Mouse (Mus musculus): ENCODE results near the gene H2-D1. TPM values are rescaled to one million over a fixed set of nuclear protein-coding genes. Genes with fewer than 3 reads are reported as not detected.
"Not testable (repeated sequence)": the region's sequence is repeated elsewhere in the genome, so short reads cannot be mapped to it uniquely, and the experiment has no call there.

Gene H2-D1
- total RNA-seq, 2 experiments from 2014 or later: 20.3 to 25.3 TPM

DNA sequence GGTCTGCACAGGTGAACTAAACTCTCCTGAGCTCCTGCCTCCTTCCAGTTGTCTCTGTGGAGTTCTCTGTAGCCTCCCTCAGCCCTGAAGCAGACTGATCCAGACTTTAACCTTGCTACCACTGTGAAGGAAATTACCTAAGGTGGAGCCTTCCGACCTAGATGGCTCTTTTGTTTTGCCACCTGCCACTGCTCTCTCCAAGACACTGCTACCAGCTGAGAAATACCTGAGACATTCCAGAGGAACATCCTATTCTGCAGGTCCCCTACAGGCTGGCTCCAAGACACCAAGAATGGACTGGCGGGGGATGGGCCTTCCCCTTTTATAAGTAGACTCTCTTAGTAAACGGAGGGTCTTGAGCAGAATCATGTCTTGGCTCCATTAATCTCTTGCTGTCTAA lies 17.7 kb downstream of the H2-D1 start:
- intact Hi-C loops (cut with DNase I): no loop called here

DNA sequence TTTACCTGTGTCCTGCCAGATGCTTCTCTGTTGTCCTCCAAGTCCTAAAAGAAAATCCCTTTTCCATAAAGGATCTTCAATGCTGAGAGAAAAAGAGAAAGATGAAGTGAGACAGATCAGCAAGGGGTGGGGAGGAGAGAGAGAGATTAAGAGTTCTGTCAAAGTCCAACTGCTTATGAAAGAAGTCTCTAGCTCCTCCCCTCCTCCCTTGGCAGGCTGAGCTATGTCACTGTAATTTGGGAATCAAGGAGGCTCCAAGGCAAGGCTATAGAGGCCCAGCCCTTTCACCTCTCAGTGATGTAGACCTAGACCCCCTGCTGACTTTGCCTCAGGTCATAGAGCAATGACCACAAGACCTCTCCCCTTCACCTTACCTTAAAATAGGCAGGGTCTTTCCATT lies 22.9 kb downstream of the H2-D1 start:
- no peak for DNase-seq (ENCODE audit: extremely low spot score in 1 of 2, low spot score in 2 of 2)
- intact Hi-C loops (cut with DNase I): no loop called here
- no peak overlapping the region for H3K4me3 ChIP-seq
- TF ChIP-seq CTCF (IDR thresholded peaks at IDR 0.05): no peak
- no peak overlapping the region for H3K27ac ChIP-seq

More for the DNA sequence above, 17.7 kb downstream of the H2-D1 start:
- DNase-seq (ENCODE audit: extremely low spot score in 1 of 2, low spot score in 2 of 2): no peak
- no peak for TF ChIP-seq CTCF (IDR thresholded peaks at IDR 0.05)
- Histone ChIP-seq H3K4me3 (no peak overlapping the region), H3K27ac (no peak overlapping the region)

DNA sequence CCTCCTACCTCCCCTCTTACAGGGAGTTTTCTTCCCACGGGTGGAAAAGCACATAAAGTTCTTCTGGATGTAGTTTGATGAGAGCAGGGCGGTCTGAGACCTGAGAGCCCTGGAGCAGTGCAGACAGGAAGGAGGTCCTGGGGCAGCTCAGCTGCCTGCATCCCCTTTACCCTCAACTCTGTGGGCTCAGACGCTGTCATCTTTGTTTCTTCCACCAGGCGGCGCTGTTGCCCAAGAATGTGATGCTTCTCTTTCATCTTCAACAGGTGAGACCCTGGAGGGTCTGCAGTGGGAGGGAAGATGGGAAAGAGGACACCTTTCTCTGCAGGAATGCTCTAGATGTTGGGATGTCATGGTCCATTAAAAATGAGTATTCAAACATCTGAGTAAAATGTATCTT lies 33.3 kb downstream of the H2-D1 start:
- H3K4me3 ChIP-seq; H3K27ac ChIP-seq; intact Hi-C loops (cut with DNase I): not testable (repeated sequence)
- peak; percentile 67 for TF ChIP-seq CTCF (IDR thresholded peaks at IDR 0.05)
- DNase-seq (ENCODE audit: extremely low spot score in 1 of 2, low spot score in 2 of 2): peak; percentile 26 to 56

DNA sequence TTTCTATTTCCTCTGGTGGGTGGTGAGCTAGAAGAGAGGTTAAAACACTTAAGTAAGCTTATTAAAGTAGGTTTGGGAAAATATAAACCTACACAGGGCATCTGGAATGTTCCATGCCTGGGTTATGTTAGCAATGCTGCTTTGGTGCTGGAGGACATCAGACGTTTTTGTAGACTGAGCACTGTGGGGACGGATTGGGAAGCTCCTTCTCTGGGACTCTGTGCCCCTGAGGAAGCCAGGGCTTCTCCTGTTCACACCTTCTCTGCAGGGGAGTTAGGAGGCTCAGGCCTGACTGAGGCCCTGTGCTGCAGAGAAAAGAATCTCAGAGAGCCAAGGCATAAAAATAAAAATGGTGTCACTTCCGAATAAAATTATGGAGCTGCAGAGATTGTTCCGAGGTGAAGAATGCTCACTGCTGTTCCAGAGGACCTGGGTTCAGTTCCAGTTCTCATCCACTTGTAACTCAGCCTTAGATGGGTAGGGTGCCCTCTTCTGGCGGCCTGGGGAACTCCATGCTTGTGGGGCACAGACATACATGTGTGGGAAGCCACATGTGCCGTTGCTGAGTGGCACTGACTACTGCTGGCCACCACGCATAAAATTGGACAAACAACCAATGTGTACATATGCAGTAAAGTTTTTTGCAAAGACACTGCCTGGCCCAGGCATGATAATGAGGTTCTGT lies 37.9 kb downstream of the H2-D1 start:
- H3K4me3 ChIP-seq; H3K27ac ChIP-seq; DNase-seq (ENCODE audit: extremely low spot score in 1 of 2, low spot score in 2 of 2): not testable (repeated sequence)
- intact Hi-C loops (cut with DNase I): loop anchor here (5.0 kb wide), 1 partner anchor 43 kb away; no protein-coding TSS in a partner anchor

DNA sequence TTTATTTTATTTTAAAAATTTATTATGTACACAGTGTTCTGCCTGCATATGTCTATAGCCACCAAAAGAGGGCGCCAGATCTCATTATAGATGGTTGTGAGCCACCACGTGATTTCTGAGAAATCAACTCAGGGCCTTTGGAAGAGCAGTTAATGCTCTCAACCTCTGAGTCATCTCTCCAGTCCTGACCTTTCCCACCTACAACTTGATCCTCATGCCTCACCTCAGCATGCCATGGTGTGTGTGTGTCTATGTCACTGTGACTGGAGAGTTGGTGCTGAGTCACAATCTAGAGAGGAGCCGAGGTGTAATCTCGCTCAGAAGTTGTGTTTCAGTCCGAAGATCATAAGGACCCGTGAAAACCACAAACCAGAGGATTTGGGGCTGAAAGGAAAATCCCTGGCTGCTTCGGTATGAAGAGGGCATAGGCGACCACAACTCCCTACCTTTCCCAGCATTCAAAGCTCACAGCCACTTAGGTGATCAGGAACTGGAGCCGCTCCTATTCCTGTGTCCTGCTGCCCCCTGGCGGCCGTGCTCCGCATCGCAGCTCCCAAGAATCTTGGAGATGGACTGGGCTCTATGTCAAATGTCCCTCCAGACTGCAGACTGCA lies 39.2 kb downstream of the H2-D1 start:
- Histone ChIP-seq H3K4me3 (no peak overlapping the region), H3K27ac (no peak overlapping the region)
- intact Hi-C loops (cut with DNase I): loop anchor here (5.0 kb wide), 1 partner anchor 44 kb away; no protein-coding TSS in a partner anchor
- peak; percentile 77 for TF ChIP-seq CTCF (IDR thresholded peaks at IDR 0.05)
- peak; percentile 84 to 93 for DNase-seq (ENCODE audit: extremely low spot score in 1 of 2, low spot score in 2 of 2)

DNA sequence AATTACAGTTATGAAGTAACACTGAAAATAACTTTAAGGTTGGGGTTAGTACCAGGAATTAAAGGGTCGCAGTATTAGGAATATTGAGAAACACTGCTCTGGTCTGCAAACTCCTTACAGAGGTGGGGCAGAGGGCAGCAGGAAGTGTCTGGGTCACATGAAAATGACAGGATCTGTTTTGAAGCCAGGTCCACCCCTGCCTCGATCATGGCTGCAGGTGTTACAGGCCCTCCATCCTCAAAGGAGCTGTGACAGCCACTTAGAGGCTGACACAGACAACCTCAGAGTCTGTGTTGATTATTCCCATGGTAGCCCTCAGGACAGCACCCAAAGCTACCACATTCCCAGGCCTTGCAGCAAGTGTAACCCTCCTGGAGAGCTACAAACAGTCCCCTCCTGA lies 40.7 kb downstream of the H2-D1 start:
- Histone ChIP-seq H3K27ac (no peak overlapping the region), H3K4me3 (no peak overlapping the region)
- intact Hi-C loops (cut with DNase I): loop anchor here (5.0 kb wide), 1 partner anchor 46 kb away; no protein-coding TSS in a partner anchor
- DNase-seq (ENCODE audit: extremely low spot score in 1 of 2, low spot score in 2 of 2): no peak
- TF ChIP-seq CTCF (IDR thresholded peaks at IDR 0.05): no peak

DNA sequence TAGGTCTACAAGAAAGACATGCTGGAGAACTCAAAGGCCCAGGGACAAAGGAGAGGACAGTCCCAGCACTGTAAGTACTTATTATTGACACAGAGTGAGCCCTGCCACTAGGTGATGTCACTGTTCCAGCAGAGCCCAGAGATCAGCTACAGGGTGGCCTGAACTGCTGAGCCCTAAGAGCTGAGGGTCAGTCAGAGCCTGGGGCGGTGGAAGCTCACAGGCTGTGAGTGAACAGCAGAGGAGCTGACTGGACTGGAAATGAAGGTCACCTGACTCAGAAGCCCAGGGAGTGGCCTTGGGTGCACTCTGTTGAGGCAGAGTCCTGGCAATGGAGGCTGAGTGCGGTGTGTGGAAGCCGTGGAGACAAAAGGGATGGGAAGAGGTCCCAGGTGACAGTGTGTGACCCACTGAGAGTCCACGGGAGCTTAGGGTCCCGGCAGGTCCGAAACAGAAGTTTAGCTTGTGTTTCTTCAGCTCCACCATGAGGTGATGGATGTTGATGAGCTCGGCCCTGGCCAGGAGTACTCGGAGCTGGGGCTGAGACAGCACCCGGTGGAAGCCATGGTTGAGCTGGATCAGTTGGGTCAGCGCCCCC lies 41.3 kb downstream of the H2-D1 start:
- no peak overlapping the region for H3K4me3 ChIP-seq
- intact Hi-C loops (cut with DNase I): loop anchor here (5.0 kb wide), 1 partner anchor 47 kb away; no protein-coding TSS in a partner anchor
- no peak for TF ChIP-seq CTCF (IDR thresholded peaks at IDR 0.05)
- H3K27ac ChIP-seq: no peak overlapping the region
- DNase-seq (ENCODE audit: extremely low spot score in 1 of 2, low spot score in 2 of 2): no peak

DNA sequence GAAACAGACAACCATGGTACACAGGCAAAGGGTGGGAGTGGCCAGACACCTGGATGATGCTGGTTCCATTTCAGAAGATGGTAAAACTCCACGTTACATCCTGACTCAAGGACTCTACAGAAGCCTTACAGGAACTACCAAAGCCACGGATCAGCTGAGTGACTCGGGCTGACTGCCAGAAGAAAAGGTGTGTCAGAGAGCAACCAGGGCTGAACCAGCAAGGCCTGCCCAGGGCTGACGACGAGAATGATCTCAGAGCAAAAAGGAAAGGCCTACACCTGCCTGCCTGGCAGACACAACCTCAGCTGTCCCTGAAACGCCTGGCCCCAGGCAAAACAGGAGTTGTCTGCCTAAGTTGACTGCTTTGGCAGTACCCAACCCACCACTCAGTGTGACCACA lies 41.9 kb downstream of the H2-D1 start:
- no peak for DNase-seq (ENCODE audit: extremely low spot score in 1 of 2, low spot score in 2 of 2)
- intact Hi-C loops (cut with DNase I): loop anchor here (5.0 kb wide), 1 partner anchor 47 kb away; no protein-coding TSS in a partner anchor
- Histone ChIP-seq H3K27ac (no peak overlapping the region), H3K4me3 (no peak overlapping the region)
- no peak for TF ChIP-seq CTCF (IDR thresholded peaks at IDR 0.05)

DNA sequence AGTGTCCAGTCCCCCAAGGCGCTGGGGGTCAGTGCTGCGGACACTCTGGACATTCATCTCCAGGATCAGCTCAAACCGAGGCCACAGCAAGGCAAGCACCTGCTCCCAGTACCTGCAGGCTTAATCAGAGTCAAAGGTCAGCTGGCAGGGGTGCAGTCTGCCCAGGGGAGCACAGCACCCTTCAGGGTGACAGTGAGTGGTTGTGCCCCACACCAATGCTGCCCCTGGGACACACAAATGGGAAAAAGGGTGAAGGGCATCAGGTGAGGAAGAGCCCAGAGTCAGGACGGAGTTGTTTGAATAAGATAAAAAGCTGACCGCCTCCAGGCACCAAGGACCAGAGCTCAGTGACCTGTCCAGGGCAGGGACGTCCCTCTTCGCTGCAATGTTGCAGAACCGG lies 42.4 kb downstream of the H2-D1 start:
- H3K4me3 ChIP-seq; DNase-seq (ENCODE audit: extremely low spot score in 1 of 2, low spot score in 2 of 2); H3K27ac ChIP-seq: not testable (repeated sequence)
- intact Hi-C loops (cut with DNase I): loop anchor here (5.0 kb wide), 1 partner anchor 48 kb away; no protein-coding TSS in a partner anchor

Small RNA genes within 50 kb of the gene (microRNA-seq; reads per million reads assigned to microRNA genes)
- gene Mir6975 (0.96 to 1.5 reads per million in 2 experiments), gene Mir8094 (0 reads per million in 2 experiments)

Other genes starting within 250 kb of the H2-D1 start
- under 1 TPM; 0.40 to 0.43 TPM for gene Vwa7, start 246.2 kb upstream of the H2-D1 start, total RNA-seq (2021)
- under 1 TPM in 1 of 2 experiments, not detected in 1; 0.59 TPM for gene Sapcd1, start 234.7 kb upstream of the H2-D1 start, total RNA-seq (2021)
- under 1 TPM; 0.27 to 0.56 TPM for gene Msh5, start 216.0 kb upstream of the H2-D1 start, total RNA-seq (2021)
- 1 to 10 TPM; 7.4 to 8.3 TPM for gene Clic1, start 212.8 kb upstream of the H2-D1 start, total RNA-seq (2021)
- gene Ddah2, start 203.7 kb upstream of the H2-D1 start, total RNA-seq (2021): 10 to 100 TPM; 10.1 to 11.0 TPM
- gene Ly6g6c, start 197.3 kb upstream of the H2-D1 start, total RNA-seq (2021): not detected
- not detected for gene Mpig6b, start 196.5 kb upstream of the H2-D1 start, total RNA-seq (2021)
- 1 to 10 TPM; 2.1 to 3.6 TPM for gene Ly6g6e, start 185.8 kb upstream of the H2-D1 start, total RNA-seq (2021)
- gene Ly6g6d, start 184.7 kb upstream of the H2-D1 start, total RNA-seq (2021): 1 to 10 TPM in 1 of 2 experiments, under 1 TPM in 1; 0.70 to 1.1 TPM
- gene Ly6g6f, start 177.1 kb upstream of the H2-D1 start, total RNA-seq (2021): under 1 TPM in 1 of 2 experiments, not detected in 1; 0.29 TPM
- 100 to 1,000 TPM; 109 to 117 TPM for gene Abhd16a, start 173.5 kb upstream of the H2-D1 start, total RNA-seq (2021)
- not detected for gene Ly6g5c, start 154.5 kb upstream of the H2-D1 start, total RNA-seq (2021)
- under 1 TPM; 0.79 TPM for gene Ly6g5b, start 147.3 kb upstream of the H2-D1 start, total RNA-seq (2021)
- 10 to 100 TPM; 14.8 to 15.0 TPM for gene Gpank1, start 141.3 kb upstream of the H2-D1 start, total RNA-seq (2021)
- 100 to 1,000 TPM; 177 to 187 TPM for gene Csnk2b, start 140.7 kb upstream of the H2-D1 start, total RNA-seq (2021)
- 10 to 100 TPM; 27.0 to 28.5 TPM for gene D17H6S53E, start 136.4 kb upstream of the H2-D1 start, total RNA-seq (2021)
- not detected for gene Apom, start 130.7 kb upstream of the H2-D1 start, total RNA-seq (2021)
- gene Bag6, start 127.6 kb upstream of the H2-D1 start, total RNA-seq (2021): 100 to 1,000 TPM; 304 to 307 TPM
- gene Prrc2a, start 97.8 kb upstream of the H2-D1 start, total RNA-seq (2021): 100 to 1,000 TPM; 285 to 321 TPM
- 10 to 100 TPM in 1 of 2 experiments, 1 to 10 TPM in 1; 8.0 to 14.4 TPM for gene Aif1, start 86.7 kb upstream of the H2-D1 start, total RNA-seq (2021)
- 1 to 10 TPM; 6.4 to 7.4 TPM for gene Lst1, start 74.3 kb upstream of the H2-D1 start, total RNA-seq (2021)
- under 1 TPM; 0.79 to 0.86 TPM for gene Ltb, start 68.3 kb upstream of the H2-D1 start, total RNA-seq (2021)
- not detected for gene Tnf, start 60.7 kb upstream of the H2-D1 start, total RNA-seq (2021)
- under 1 TPM; 0.41 to 0.65 TPM for gene Lta, start 57.4 kb upstream of the H2-D1 start, total RNA-seq (2021)
- not detected for gene Gm16181, start 41.9 kb upstream of the H2-D1 start, total RNA-seq (2021)
- gene Atp6v1g2, start 29.1 kb upstream of the H2-D1 start, total RNA-seq (2021): 100 to 1,000 TPM; 549 to 569 TPM
- 10 to 100 TPM; 13.0 to 16.1 TPM for gene Nfkbil1, start 26.9 kb upstream of the H2-D1 start, total RNA-seq (2021)
- gene Ddx39b, start 21.0 kb upstream of the H2-D1 start, total RNA-seq (2021): 100 to 1,000 TPM; 215 TPM
- under 1 TPM in 1 of 2 experiments, not detected in 1; 0.79 TPM for gene H2-Q1, start 57.7 kb downstream of the H2-D1 start, total RNA-seq (2021)
- gene H2-Q2, start 79.5 kb downstream of the H2-D1 start, total RNA-seq (2021): 1 to 10 TPM in 1 of 2 experiments, under 1 TPM in 1; 0.54 to 1.1 TPM
- 1 to 10 TPM; 2.2 to 3.1 TPM for gene H2-Q4, start 116.9 kb downstream of the H2-D1 start, total RNA-seq (2021)
- gene H2-Q6, start 162.1 kb downstream of the H2-D1 start, total RNA-seq (2021): under 1 TPM in 1 of 2 experiments, not detected in 1; 0.59 TPM
- under 1 TPM; 0.47 to 0.57 TPM for gene H2-Q7, start 176.4 kb downstream of the H2-D1 start, total RNA-seq (2021)
- under 1 TPM; 0.43 to 0.75 TPM for gene H2-Q10, start 207.4 kb downstream of the H2-D1 start, total RNA-seq (2021)
- gene Pou5f1, start 243.3 kb downstream of the H2-D1 start, total RNA-seq (2021): under 1 TPM in 1 of 2 experiments, not detected in 1; 0.25 TPM

Measured in left cerebral cortex, adult 2 months (tissue).